Mouse (Mus musculus): ENCODE data around the gene Phf21a. TPM values are rescaled to one million over a fixed set of nuclear protein-coding genes. Genes with fewer than 3 reads are reported as not detected.

The Phf21a gene
- total and polyA plus RNA-seq, 2 experiments from 2014 or later = 31.7 to 41.3 TPM

DNA sequence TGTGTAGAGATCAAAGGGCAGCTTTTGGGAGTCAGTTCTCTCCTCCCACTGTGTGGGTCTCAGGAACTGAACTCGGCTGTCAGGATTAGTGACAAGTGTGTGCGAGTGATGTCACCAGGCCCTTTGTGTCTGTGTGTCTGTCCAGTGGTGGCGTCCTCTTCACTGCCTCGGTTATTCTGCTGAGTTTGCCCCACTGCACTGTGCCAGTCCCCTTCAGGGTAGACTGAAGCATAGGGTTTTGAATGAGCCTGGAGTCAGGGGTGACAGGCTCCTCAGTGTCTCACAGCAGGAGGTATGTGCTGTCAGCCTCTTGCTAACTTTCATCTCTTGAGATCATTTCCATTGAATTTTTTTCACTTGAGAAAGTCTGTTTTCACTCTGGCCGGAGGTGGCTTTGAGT, 260.5 kb downstream of the Phf21a start:
- Histone ChIP-seq H3K9ac (replicated peaks; ENCODE audit: low read length, poor library complexity, severe bottlenecking) (no peak overlapping the region), H3K27me3 (ENCODE audit: insufficient read depth, low read length) (no peaks in the 10 kb centered on the region), H3K36me3 (ENCODE audit: insufficient read depth, low read length) (peaks cover 36% of the 10 kb centered on the region), H3K4me2 (ENCODE audit: low read depth, low read length, poor library complexity, severe bottlenecking) (no peak overlapping the region), H3K9me3 (ENCODE audit: low read length) (no peaks in the 10 kb centered on the region), H3K4me3 (ENCODE audit: low read depth, low read length) (no peak overlapping the region), H3K27ac (ENCODE audit: low read depth, low read length) (no peak overlapping the region), H3K4me1 (ENCODE audit: insufficient read depth, low read length) (no peaks in the 10 kb centered on the region)
- peak; percentile 28 for DNase-seq (ENCODE audit: low spot score)
- ATAC-seq (ENCODE audit: low FRiP score) = no peak
- TF ChIP-seq CTCF (IDR thresholded peaks at IDR 0.05) = no peak
- 21% methylated on average over 5 of the region's 5 CpGs for WGBS

GRCm38 (mm10) chr2:92354224-92354623, 261.3 kb downstream of the Phf21a start:
- TF ChIP-seq CTCF (IDR thresholded peaks at IDR 0.05) = no peak
- Histone ChIP-seq H3K27ac (ENCODE audit: low read depth, low read length) (no peak overlapping the region), H3K27me3 (ENCODE audit: insufficient read depth, low read length) (no peaks in the 10 kb centered on the region), H3K36me3 (ENCODE audit: insufficient read depth, low read length) (peaks cover 39% of the 10 kb centered on the region), H3K9me3 (ENCODE audit: low read length) (no peaks in the 10 kb centered on the region), H3K9ac (replicated peaks; ENCODE audit: low read length, poor library complexity, severe bottlenecking) (no peak overlapping the region), H3K4me3 (ENCODE audit: low read depth, low read length) (no peak overlapping the region), H3K4me1 (ENCODE audit: insufficient read depth, low read length) (no peaks in the 10 kb centered on the region), H3K4me2 (ENCODE audit: low read depth, low read length, poor library complexity, severe bottlenecking) (no peak overlapping the region)
- DNase-seq (ENCODE audit: low spot score) (no peak), ATAC-seq (ENCODE audit: low FRiP score) (no peak)
- WGBS = 66% methylated on average over 6 of the region's 6 CpGs

- H3K4me1 ChIP-seq (ENCODE audit: insufficient read depth, low read length) = no peaks in the 10 kb centered on the region
- no peak for TF ChIP-seq CTCF (IDR thresholded peaks at IDR 0.05)
- peaks cover 51% of the 10 kb centered on the region for H3K36me3 ChIP-seq (ENCODE audit: insufficient read depth, low read length)
- no peak for DNase-seq (ENCODE audit: low spot score)
- H3K9me3 ChIP-seq (ENCODE audit: low read length) = no peaks in the 10 kb centered on the region
- H3K27ac ChIP-seq (ENCODE audit: low read depth, low read length) = no peak overlapping the region
- no peak overlapping the region for H3K4me3 ChIP-seq (ENCODE audit: low read depth, low read length)
- no peak overlapping the region for H3K4me2 ChIP-seq (ENCODE audit: low read depth, low read length, poor library complexity, severe bottlenecking)
- H3K9ac ChIP-seq (replicated peaks; ENCODE audit: low read length, poor library complexity, severe bottlenecking) = no peak overlapping the region
- ATAC-seq (ENCODE audit: low FRiP score) = no peak
- no peaks in the 10 kb centered on the region for H3K27me3 ChIP-seq (ENCODE audit: insufficient read depth, low read length)
- 82% methylated on average over 2 of the region's 2 CpGs for WGBS
Measured at GRCm38 (mm10) chr2:92359301-92359700, 266.4 kb downstream of the Phf21a start.

GRCm38 (mm10) chr2:92360186-92360823, 267.4 kb downstream of the Phf21a start:
- DNase-seq (ENCODE audit: low spot score) (peak; percentile 64), ATAC-seq (ENCODE audit: low FRiP score) (no peak)
- no peak overlapping the region for H3K4me3 ChIP-seq (ENCODE audit: low read depth, low read length)
- no peak overlapping the region for H3K9ac ChIP-seq (replicated peaks; ENCODE audit: low read length, poor library complexity, severe bottlenecking)
- H3K27me3 ChIP-seq (ENCODE audit: insufficient read depth, low read length) = no peaks in the 10 kb centered on the region
- WGBS = 62% methylated on average over 25 of the region's 25 CpGs
- no peaks in the 10 kb centered on the region for H3K4me1 ChIP-seq (ENCODE audit: insufficient read depth, low read length)
- TF ChIP-seq CTCF (IDR thresholded peaks at IDR 0.05) = no peak
- no peaks in the 10 kb centered on the region for H3K9me3 ChIP-seq (ENCODE audit: low read length)
- H3K36me3 ChIP-seq (ENCODE audit: insufficient read depth, low read length) = peaks cover 54% of the 10 kb centered on the region
- no peak overlapping the region for H3K4me2 ChIP-seq (ENCODE audit: low read depth, low read length, poor library complexity, severe bottlenecking)
- no peak overlapping the region for H3K27ac ChIP-seq (ENCODE audit: low read depth, low read length)

DNA sequence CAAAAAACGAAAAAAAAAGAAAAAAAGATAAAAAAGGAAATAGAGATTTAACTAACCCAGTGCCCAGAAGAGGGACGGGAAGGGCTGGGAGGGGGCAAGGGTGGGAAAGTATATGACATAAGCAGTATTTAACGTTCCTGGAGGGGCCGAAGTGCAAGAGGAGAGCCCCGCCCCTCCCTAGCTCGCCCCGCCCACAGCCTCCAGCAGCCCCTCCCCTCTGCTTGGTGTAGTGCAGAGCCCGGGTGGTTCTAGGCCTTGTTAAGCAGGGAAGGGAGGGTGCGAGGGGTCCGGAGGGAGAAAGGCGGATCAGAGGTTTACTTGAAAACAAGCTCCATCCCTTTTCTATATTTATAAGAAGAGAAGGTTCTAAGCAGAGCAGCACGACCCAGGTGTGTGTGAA, 268.0 kb downstream of the Phf21a start:
- 25% methylated on average over 11 of the region's 12 CpGs for WGBS
- Histone ChIP-seq H3K4me3 (ENCODE audit: low read depth, low read length) (no peak overlapping the region), H3K36me3 (ENCODE audit: insufficient read depth, low read length) (peaks cover 54% of the 10 kb centered on the region), H3K9me3 (ENCODE audit: low read length) (no peaks in the 10 kb centered on the region), H3K27ac (ENCODE audit: low read depth, low read length) (no peak overlapping the region), H3K4me1 (ENCODE audit: insufficient read depth, low read length) (no peaks in the 10 kb centered on the region), H3K4me2 (ENCODE audit: low read depth, low read length, poor library complexity, severe bottlenecking) (no peak overlapping the region), H3K27me3 (ENCODE audit: insufficient read depth, low read length) (no peaks in the 10 kb centered on the region), H3K9ac (replicated peaks; ENCODE audit: low read length, poor library complexity, severe bottlenecking) (no peak overlapping the region)
- no peak for TF ChIP-seq CTCF (IDR thresholded peaks at IDR 0.05)
- ATAC-seq (ENCODE audit: low FRiP score) (no peak), DNase-seq (ENCODE audit: low spot score) (no peak)

- H3K4me2 ChIP-seq (ENCODE audit: low read depth, low read length, poor library complexity, severe bottlenecking) = no peak overlapping the region
- no peak for ATAC-seq (ENCODE audit: low FRiP score)
- no peak overlapping the region for H3K27ac ChIP-seq (ENCODE audit: low read depth, low read length)
- H3K4me1 ChIP-seq (ENCODE audit: insufficient read depth, low read length) = no peaks in the 10 kb centered on the region
- H3K9me3 ChIP-seq (ENCODE audit: low read length) = no peaks in the 10 kb centered on the region
- DNase-seq (ENCODE audit: low spot score) = no peak
- WGBS = 78% methylated on average over 8 of the region's 8 CpGs
- no peak for TF ChIP-seq CTCF (IDR thresholded peaks at IDR 0.05)
- no peak overlapping the region for H3K4me3 ChIP-seq (ENCODE audit: low read depth, low read length)
- H3K36me3 ChIP-seq (ENCODE audit: insufficient read depth, low read length) = peaks cover 53% of the 10 kb centered on the region
- H3K27me3 ChIP-seq (ENCODE audit: insufficient read depth, low read length) = no peaks in the 10 kb centered on the region
- H3K9ac ChIP-seq (replicated peaks; ENCODE audit: low read length, poor library complexity, severe bottlenecking) = no peak overlapping the region
Measured at GRCm38 (mm10) chr2:92361795-92362194, 268.9 kb downstream of the Phf21a start.
